Mouse (Mus musculus) cerebellum, postnatal 25 days (tissue): ENCODE data around the gene Traf5.

ENCODE experiments used
- DNase-seq, 2 experiments: peaks; one replicate each; pipeline ENCODE4 v3.0.0; 2021; ENCODE audit warnings: mixed read lengths in 2 of 2

Traf5 gene

GRCm38 (mm10) chr1:192090689-192091567 lies 1.4 kb downstream of the Traf5 start:
- DNase-seq = no peak

- no peak for DNase-seq
Measured at GRCm38 (mm10) chr1:192090281-192090680, 2.1 kb downstream of the Traf5 start.

- no peak for DNase-seq
Measured at GRCm38 (mm10) chr1:192089208-192090166, 2.9 kb downstream of the Traf5 start.

- DNase-seq = no peak
Measured at GRCm38 (mm10) chr1:192088011-192088410, 4.3 kb downstream of the Traf5 start.

GRCm38 (mm10) chr1:192087098-192087497 lies 5.3 kb downstream of the Traf5 start:
- no peak for DNase-seq

GRCm38 (mm10) chr1:192086279-192087037 lies 5.9 kb downstream of the Traf5 start:
- DNase-seq = no peak

GRCm38 (mm10) chr1:192085218-192085617 lies 7.1 kb downstream of the Traf5 start:
- no peak for DNase-seq

GRCm38 (mm10) chr1:192082646-192083045 lies 9.7 kb downstream of the Traf5 start:
- no peak for DNase-seq

GRCm38 (mm10) chr1:192081129-192081528 lies 11.2 kb downstream of the Traf5 start:
- DNase-seq = no peak

- no peak for DNase-seq
Measured at GRCm38 (mm10) chr1:192079121-192079520, 13.2 kb downstream of the Traf5 start.

- DNase-seq = no peak
Measured at GRCm38 (mm10) chr1:192078406-192078805, 14.0 kb downstream of the Traf5 start.

- DNase-seq = peak in 1 of 2 experiments; percentile 40
Measured at GRCm38 (mm10) chr1:192076796-192077535, 15.4 kb downstream of the Traf5 start.

GRCm38 (mm10) chr1:192076101-192076500 lies 16.3 kb downstream of the Traf5 start:
- no peak for DNase-seq

GRCm38 (mm10) chr1:192074824-192075223 lies 17.5 kb downstream of the Traf5 start:
- no peak for DNase-seq

GRCm38 (mm10) chr1:192072426-192072825 lies 19.9 kb downstream of the Traf5 start:
- no peak for DNase-seq

- DNase-seq = no peak
Measured at GRCm38 (mm10) chr1:192070618-192071051, 21.7 kb downstream of the Traf5 start.

GRCm38 (mm10) chr1:192069971-192070591 lies 22.3 kb downstream of the Traf5 start:
- DNase-seq = peak; percentile 25 to 35

- no peak for DNase-seq
Measured at GRCm38 (mm10) chr1:192068188-192068587, 24.2 kb downstream of the Traf5 start.

- DNase-seq = no peak
Measured at GRCm38 (mm10) chr1:192066956-192067355, 25.4 kb downstream of the Traf5 start.

GRCm38 (mm10) chr1:192063209-192063946 lies 29.0 kb downstream of the Traf5 start:
- DNase-seq = no peak

GRCm38 (mm10) chr1:192062682-192063081 lies 29.7 kb downstream of the Traf5 start:
- DNase-seq = no peak
